Mouse (Mus musculus): ENCODE results near the gene 9330182O14Rik.

- TF ChIP-seq CTCF (IDR thresholded peaks at IDR 0.05; ENCODE audit: borderline replicate concordance, control insufficient read depth, extremely low read depth, insufficient read depth, low read length, poor library complexity) (no peak), POLR2A (IDR thresholded peaks at IDR 0.05; ENCODE audit: control insufficient read depth, extremely low read depth, insufficient read depth, low read length, poor library complexity) (no peak)
Observed at GRCm38 (mm10) chr15:40129496-40129895, 4.7 kb upstream of the 9330182O14Rik start.
